Mouse (Mus musculus): ENCODE measurements around the gene Adi1. TPM values are rescaled to one million over a fixed set of nuclear protein-coding genes. Genes with fewer than 3 reads are reported as not detected.

Adi1 gene
- polyA plus RNA-seq, 1 experiment from 2014 or later: 65.3 TPM

DNA sequence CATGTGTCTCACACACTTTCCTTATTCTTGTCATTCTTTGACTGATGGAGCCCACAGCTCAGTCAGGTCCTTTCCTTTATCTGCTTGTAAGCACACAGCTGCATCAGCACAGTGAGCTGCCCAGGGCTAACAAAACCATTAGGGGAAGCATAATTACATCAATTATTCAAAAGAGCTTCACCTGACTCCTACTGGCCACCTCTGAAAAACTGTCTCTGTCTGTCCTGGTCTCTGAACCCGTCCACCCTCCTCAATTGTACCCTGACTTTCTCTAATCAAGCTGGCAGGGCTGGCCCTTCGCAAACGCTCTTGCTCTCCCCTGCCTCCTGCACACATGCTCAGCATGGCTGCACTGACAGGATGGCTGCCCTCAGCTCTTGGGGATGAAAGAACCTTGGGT, 49.3 kb downstream of the Adi1 start:
- Histone ChIP-seq H3K4me1 (no peaks in the 10 kb centered on the region), H3K27ac (no peak overlapping the region), H3K4me3 (no peak overlapping the region), H3K9me3 (no peaks in the 10 kb centered on the region), H3K27me3 (no peaks in the 10 kb centered on the region), H3K36me3 (peaks cover 70% of the 10 kb centered on the region), H3K9ac (no peak overlapping the region), H3K4me2 (replicated peaks) (no peak overlapping the region)
- no peak for ATAC-seq (ENCODE audit: low FRiP score, low read depth)
- WGBS: 74% methylated on average over 3 of the region's 3 CpGs

DNA sequence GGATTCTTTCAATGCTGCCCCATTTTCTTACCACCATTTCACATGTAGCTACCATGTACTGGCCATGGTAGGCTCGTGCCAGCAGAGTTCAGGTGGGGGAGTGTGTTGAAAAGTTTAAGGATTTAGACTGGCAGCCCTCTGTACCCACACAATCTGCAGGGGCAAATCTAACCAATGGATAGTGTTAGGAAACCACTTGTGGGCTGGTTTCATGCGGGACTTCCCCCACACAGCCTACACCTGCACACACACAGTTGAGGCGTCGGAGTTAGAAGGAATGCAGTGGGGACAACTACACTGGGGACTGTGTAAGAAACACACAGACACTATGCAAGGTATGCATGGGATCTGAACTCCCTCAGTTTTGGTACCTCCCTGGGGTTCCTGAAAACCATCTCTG, 51.2 kb downstream of the Adi1 start:
- no peak for ATAC-seq (ENCODE audit: low FRiP score, low read depth)
- Histone ChIP-seq H3K4me3 (no peak overlapping the region), H3K27me3 (no peaks in the 10 kb centered on the region), H3K27ac (no peak overlapping the region), H3K9ac (no peak overlapping the region), H3K9me3 (no peaks in the 10 kb centered on the region), H3K36me3 (peaks cover 60% of the 10 kb centered on the region), H3K4me2 (replicated peaks) (no peak overlapping the region), H3K4me1 (no peaks in the 10 kb centered on the region)
- 86% methylated on average over 4 of the region's 4 CpGs for WGBS

DNA sequence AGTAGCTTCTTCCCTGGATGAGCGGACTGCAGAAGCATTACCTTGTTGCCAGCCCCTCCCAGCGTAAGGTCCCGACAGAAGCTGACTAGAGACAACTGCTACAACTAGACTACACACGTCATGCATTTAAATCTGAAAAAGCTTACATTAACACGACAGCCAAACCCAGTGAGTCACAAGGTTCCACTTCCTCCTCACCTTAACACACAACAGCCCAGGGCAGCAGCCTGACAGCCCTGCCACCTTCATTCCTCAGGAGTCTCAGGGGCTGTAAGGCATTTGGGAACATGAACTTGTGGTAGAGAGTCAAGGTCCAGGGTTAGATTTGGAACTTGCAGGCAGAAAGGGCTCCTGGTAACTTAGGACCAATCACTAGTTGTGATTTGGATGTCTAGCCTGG, 52.0 kb downstream of the Adi1 start:
- Histone ChIP-seq H3K27me3 (no peaks in the 10 kb centered on the region), H3K9me3 (no peaks in the 10 kb centered on the region), H3K36me3 (peaks cover 60% of the 10 kb centered on the region), H3K9ac (no peak overlapping the region), H3K4me3 (no peak overlapping the region), H3K4me1 (no peaks in the 10 kb centered on the region), H3K4me2 (replicated peaks) (no peak overlapping the region), H3K27ac (no peak overlapping the region)
- ATAC-seq (ENCODE audit: low FRiP score, low read depth): no peak
- WGBS: 90% methylated on average over 5 of the region's 5 CpGs

Small RNA genes within 50 kb of the gene (microRNA-seq; reads per million reads assigned to microRNA genes)
- gene Mir6937: not detected

Other genes starting within 250 kb of the Adi1 start
- 0.13 and 0.28 TPM in 2 replicates for gene Dcdc2c, start 122.8 kb upstream of the Adi1 start, polyA plus RNA-seq (2015; fragmentation: Nextera tagmentation; extraction: Ambion mirVana)
- gene Allc, start 92.7 kb upstream of the Adi1 start, polyA plus RNA-seq (2015; fragmentation: Nextera tagmentation; extraction: Ambion mirVana): not detected in 2 replicates
- gene Colec11, start 51.9 kb upstream of the Adi1 start, polyA plus RNA-seq (2015; fragmentation: Nextera tagmentation; extraction: Ambion mirVana): 0.17 and 0.31 TPM in 2 replicates
- 682 and 708 TPM in 2 replicates for gene Rps7, start 39.3 kb upstream of the Adi1 start, polyA plus RNA-seq (2015; fragmentation: Nextera tagmentation; extraction: Ambion mirVana)
- gene Rnaseh1, start 25.6 kb upstream of the Adi1 start, polyA plus RNA-seq (2015; fragmentation: Nextera tagmentation; extraction: Ambion mirVana): 31.8 and 32.3 TPM in 2 replicates
- 40.9 and 42.2 TPM in 2 replicates for gene Trappc12, start 75.2 kb downstream of the Adi1 start, polyA plus RNA-seq (2015; fragmentation: Nextera tagmentation; extraction: Ambion mirVana)
- gene Eipr1, start 76.6 kb downstream of the Adi1 start, polyA plus RNA-seq (2015; fragmentation: Nextera tagmentation; extraction: Ambion mirVana): 31.0 and 33.3 TPM in 2 replicates

Measured in limb, embryonic 13.5 days (tissue).